Mouse (Mus musculus) hindbrain, postnatal 0 days (tissue): Measurements from ENCODE around the gene Cnih1. TPM values are rescaled to one million over a fixed set of nuclear protein-coding genes. Genes with fewer than 3 reads are reported as not detected.

Experiments used
- ATAC-seq: fragments of 200-750 bp; cut with Nextera tagmentation; 2 replicates; pipeline ENCODE4 v1.8.0; 2017; ENCODE audit warnings: mild to moderate bottlenecking, moderate TSS enrichment, moderate library complexity
- DNase-seq: peaks from one replicate; pipeline ENCODE4 v3.0.0-alpha.2; 2015; ENCODE audit warnings: low spot score
- H3K27ac ChIP-seq: fragments of 300-500 bp; sonication (generic); 2 replicates; pipeline ENCODE4 v1.5.1; 2014; ENCODE audit warnings: mild to moderate bottlenecking
- H3K27me3 ChIP-seq: fragments of 300-500 bp; sonication (generic); 2 replicates; pipeline ENCODE4 v1.6.1; 2014; ENCODE audit warnings: low read length, mixed read lengths; ENCODE audit not compliant: insufficient read depth
- H3K36me3 ChIP-seq: fragments of 300-500 bp; sonication (generic); 2 replicates; pipeline ENCODE4 v1.6.1; 2014; ENCODE audit warnings: low read length, mixed read lengths; ENCODE audit not compliant: insufficient read depth
- H3K4me1 ChIP-seq: fragments of 300-500 bp; sonication (generic); 2 replicates; pipeline ENCODE4 v1.6.1; 2014; ENCODE audit warnings: antibody characterized with exemption, low read length, mixed read lengths; ENCODE audit not compliant: insufficient read depth
- H3K4me2 ChIP-seq: fragments of 300-500 bp; sonication (generic); 2 replicates; pipeline ENCODE4 v1.6.1; 2014; ENCODE audit warnings: low read depth, mild to moderate bottlenecking, low read length, moderate library complexity, mixed read lengths
- H3K4me3 ChIP-seq: fragments of 300-500 bp; sonication (generic); 2 replicates; pipeline ENCODE4 v1.5.1; 2014; ENCODE audit warnings: low read length
- H3K9ac ChIP-seq: fragments of 300-500 bp; sonication (generic); replicated peaks from 2 replicates; pipeline ENCODE4 v1.6.1; 2014; ENCODE audit warnings: mild to moderate bottlenecking, low read length, moderate library complexity, mixed read lengths
- H3K9me3 ChIP-seq: fragments of 300-500 bp; sonication (generic); 2 replicates; pipeline ENCODE4 v1.6.1; 2016; ENCODE audit warnings: low read length, mixed read lengths
- CTCF ChIP-seq: IDR thresholded peaks from 2 replicates; pipeline ENCODE4 v1.5.1; 2016; ENCODE audit warnings: antibody characterized with exemption, control low read depth, low read depth
- WGBS: fragments of 180-500 bp; shearing (Covaris S2); extraction: QIAGEN DNeasy Blood & Tissue Kit; methylation state at CpG from one replicate; pipeline ENCODE4 v1.1.7; 2014; 5-methylcytosine and 5-hydroxymethylcytosine counted together
- polyA plus RNA-seq: library from polyadenylated mRNA; unstranded; fragments of >200 nt; fragmentation: Nextera tagmentation; extraction: Ambion mirVana; gene quantifications from 2 replicates; pipeline ENCODE4 v1.2.1, GENCODE M21; 2015
- total RNA-seq: library from RNA; depleted of rRNA; stranded (reverse); fragments of >200 nt; gene quantifications from 2 replicates; pipeline ENCODE4 v1.2.3, GENCODE M21; 2014; rRNA removed

Cnih1 gene
- total and polyA plus RNA-seq, 2 experiments from 2014 or later: 123 to 208 TPM

GRCm38 (mm10) chr14:46734761-46735455 is 53.3 kb downstream of the Cnih1 start:
- Histone ChIP-seq H3K4me1 (no peaks in the 10 kb centered on the region), H3K27me3 (no peaks in the 10 kb centered on the region), H3K9ac (no peak overlapping the region), H3K27ac (no peak overlapping the region), H3K4me3 (no peak overlapping the region), H3K4me2 (no peak overlapping the region), H3K9me3 (no peaks in the 10 kb centered on the region), H3K36me3 (no peaks in the 10 kb centered on the region)
- no peak for TF ChIP-seq CTCF
- ATAC-seq (no peak), DNase-seq (no peak)
- WGBS: 78% methylated on average over 14 of the region's 14 CpGs

GRCm38 (mm10) chr14:46734262-46734661 is 53.9 kb downstream of the Cnih1 start:
- Histone ChIP-seq H3K4me3 (no peak overlapping the region), H3K36me3 (no peaks in the 10 kb centered on the region), H3K9me3 (no peaks in the 10 kb centered on the region), H3K27me3 (no peaks in the 10 kb centered on the region), H3K9ac (no peak overlapping the region), H3K27ac (no peak overlapping the region), H3K4me2 (no peak overlapping the region), H3K4me1 (no peaks in the 10 kb centered on the region)
- DNase-seq (no peak), ATAC-seq (no peak)
- no peak for TF ChIP-seq CTCF
- 71% methylated on average over 5 of the region's 5 CpGs for WGBS

- H3K27me3 ChIP-seq: no peaks in the 10 kb centered on the region
- DNase-seq (peak; percentile 48), ATAC-seq (no peak)
- 55% methylated on average over 3 of the region's 3 CpGs for WGBS
- no peak overlapping the region for H3K4me2 ChIP-seq
- H3K4me1 ChIP-seq: no peaks in the 10 kb centered on the region
- no peaks in the 10 kb centered on the region for H3K36me3 ChIP-seq
- H3K9me3 ChIP-seq: no peaks in the 10 kb centered on the region
- no peak overlapping the region for H3K27ac ChIP-seq
- H3K4me3 ChIP-seq: no peak overlapping the region
- no peak overlapping the region for H3K9ac ChIP-seq
- TF ChIP-seq CTCF: peak; percentile 53
Observed at GRCm38 (mm10) chr14:46725743-46726142, 62.5 kb downstream of the Cnih1 start.

Other genes starting within 250 kb of the Cnih1 start
- 1.2 TPM in 1 of 2 replicates, not detected in the other for gene Cdkn3, start 27.9 kb downstream of the Cnih1 start, total RNA-seq
- 10.8 and 11.2 TPM in 2 replicates for gene Cdkn3, start 27.9 kb downstream of the Cnih1 start, polyA plus RNA-seq
- gene Gmfb, start 33.8 kb upstream of the Cnih1 start, total RNA-seq: 121 and 126 TPM in 2 replicates
- gene Gmfb, start 33.8 kb upstream of the Cnih1 start, polyA plus RNA-seq: 113 and 117 TPM in 2 replicates
- 10.2 and 24.9 TPM in 2 replicates for gene Cgrrf1, start 43.7 kb upstream of the Cnih1 start, total RNA-seq
- gene Cgrrf1, start 43.7 kb upstream of the Cnih1 start, polyA plus RNA-seq: 27.6 and 33.0 TPM in 2 replicates
- 14.3 and 14.7 TPM in 2 replicates for gene Samd4, start 94.4 kb upstream of the Cnih1 start, total RNA-seq
- 4.4 and 4.9 TPM in 2 replicates for gene Samd4, start 94.4 kb upstream of the Cnih1 start, polyA plus RNA-seq